10 mouse cellular contexts compared by ENCODE assay signal in the genomic region with DNA sequence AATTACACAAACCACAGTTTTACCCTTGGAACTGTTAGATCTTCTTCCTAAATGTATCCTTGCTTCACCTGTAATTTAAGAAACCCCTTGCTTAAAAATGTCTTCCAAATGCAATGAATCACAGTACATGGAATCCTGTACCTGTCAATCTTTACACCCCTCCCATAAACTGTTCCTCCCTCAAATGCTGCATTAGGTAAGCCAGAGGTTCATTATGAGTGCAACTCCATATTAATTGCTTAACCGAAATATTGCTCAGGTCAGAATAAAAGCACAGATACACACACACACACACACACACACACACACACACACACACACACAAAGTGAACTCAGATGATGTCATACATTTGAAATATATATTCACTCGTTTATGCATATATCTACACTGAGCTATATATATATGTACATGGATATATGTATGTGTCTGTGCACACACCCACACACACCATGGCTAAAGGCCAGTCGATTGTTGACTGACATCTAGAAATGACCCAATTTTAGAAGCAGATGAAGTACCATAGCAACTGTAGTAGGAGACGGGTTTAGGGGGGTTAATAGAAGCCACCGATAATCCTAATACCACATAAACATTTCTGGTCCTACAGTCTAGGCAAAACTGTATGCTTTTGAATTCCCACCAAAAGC. TPM values are rescaled to one million over a fixed set of nuclear protein-coding genes. Genes with fewer than 3 reads are reported as not detected.
A peak's percentile ranks its signal among the peaks of the same experiment; 100 is the strongest.
DNase-seq lines count a peak whose midpoint lies in the region; ATAC-seq lines count a peak whose summit lies in the region.
"Had no signal": no experiment of that assay in that cellular context is flagged by ENCODE, and none has a peak within 500 bp of the region (broad histone marks: within the 10 kb centered on the region; RNA-seq: fewer than 3 reads in every experiment).

No protein-coding gene starts in this region.

- no peak overlapping the region for H3K27ac ChIP-seq in heart, embryonic 14.5 days (replicated peaks in 1 of 2; ENCODE audit: control insufficient read depth in 1 of 2, insufficient read depth in 1 of 2, low read depth in 2 of 2, low read length in 2 of 2)
- H3K27ac ChIP-seq in lung, embryonic 15.5 days = no peak overlapping the region
- no peak overlapping the region for H3K27ac ChIP-seq in forebrain, embryonic 13.5 days
- peak overlapping the region; percentile 89 for H3K27ac ChIP-seq in midbrain, embryonic 15.5 days
- H3K27ac ChIP-seq: liver, embryonic 14.5 days had no signal

- WGBS in heart, embryonic 14.5 days = 80% methylated on average over 5 of the region's 5 CpGs
- 82% methylated on average over 5 of the region's 5 CpGs for WGBS in lung, embryonic 15.5 days
- 86% methylated on average over 5 of the region's 5 CpGs for WGBS in forebrain, embryonic 13.5 days
- WGBS in midbrain, embryonic 15.5 days = 68% methylated on average over 5 of the region's 5 CpGs

- peak overlapping the region in 1 of 2 experiments; percentile 52; a peak in 2 of 4 replicates for H3K4me3 ChIP-seq in heart, embryonic 14.5 days (ENCODE audit: control insufficient read depth in 1 of 2, insufficient read depth in 1 of 2, low read depth in 1 of 2, low read length in 2 of 2)
- no peak overlapping the region for H3K4me3 ChIP-seq in lung, embryonic 15.5 days
- H3K4me3 ChIP-seq in forebrain, embryonic 13.5 days = peak overlapping the region; percentile 55
- H3K4me3 ChIP-seq in midbrain, embryonic 15.5 days = peak overlapping the region; percentile 58

- H3K4me2 ChIP-seq in heart, embryonic 14.5 days (ENCODE audit: low read length) = peak overlapping the region; percentile 88
- H3K4me2 ChIP-seq in lung, embryonic 15.5 days = peak overlapping the region; percentile 84
- H3K4me2 ChIP-seq in forebrain, embryonic 13.5 days = peak overlapping the region; percentile 85
- H3K4me2 ChIP-seq in midbrain, embryonic 15.5 days = peak overlapping the region; percentile 61

- 0 out of 4 replicates have a peak, but pooled peaks cover 0 to 7% of the 10 kb centered on the region in 2 experiments for H3K4me1 ChIP-seq in heart, embryonic 14.5 days (ENCODE audit: control insufficient read depth in 2 of 2, insufficient read depth in 2 of 2, low read length in 2 of 2)
- peaks cover 9% of the 10 kb centered on the region; the same call in 1 of the 2 replicates for H3K4me1 ChIP-seq in lung, embryonic 15.5 days
- peaks cover 5% of the 10 kb centered on the region for H3K4me1 ChIP-seq in forebrain, embryonic 13.5 days
- peaks cover 5% of the 10 kb centered on the region for H3K4me1 ChIP-seq in midbrain, embryonic 15.5 days

- H3K27me3 ChIP-seq in heart, embryonic 14.5 days (ENCODE audit: control insufficient read depth, insufficient read depth, low read length) = no peaks in the 10 kb centered on the region
- peaks cover 8% of the 10 kb centered on the region; the same call in 1 of the 2 replicates for H3K27me3 ChIP-seq in lung, embryonic 15.5 days
- H3K27me3 ChIP-seq in forebrain, embryonic 13.5 days = 0 out of 2 replicates have a peak, but pooled peaks cover 6% of the 10 kb centered on the region
- H3K27me3 ChIP-seq in midbrain, embryonic 15.5 days (replicated peaks) = no peaks in the 10 kb centered on the region

- DNase-seq in heart, postnatal 4 days = no peak
- no peak for DNase-seq in lung, postnatal 14 days
- no peak for DNase-seq in adrenal gland, postnatal 25 days
- no peak for DNase-seq in urinary bladder, adult 2 months (ENCODE audit: low spot score)

- ATAC-seq in heart, embryonic 14.5 days (ENCODE audit: insufficient number of reproducible peaks, insufficient read depth, low FRiP score, low read depth) = no peak
- ATAC-seq in lung, embryonic 15.5 days (ENCODE audit: borderline replicate concordance, extremely low read depth, low FRiP score, low TSS enrichment) = no peak
- ATAC-seq in forebrain, embryonic 13.5 days = 0 out of 2 replicates have a peak, but pooled peaks have one; percentile 14
- ATAC-seq in midbrain, embryonic 15.5 days (replicated peaks) = peak; percentile 59
- ATAC-seq: inflammation-experienced regulatory T-cells, adult 6 months had no signal

- H3K9ac ChIP-seq in heart, embryonic 14.5 days (ENCODE audit: low read length) = no peak overlapping the region
- no peak overlapping the region for H3K9ac ChIP-seq in lung, embryonic 15.5 days
- H3K9ac ChIP-seq in forebrain, embryonic 13.5 days = peak overlapping the region; percentile 71; the same call in 1 of the 2 replicates
- peak overlapping the region; percentile 82 for H3K9ac ChIP-seq in midbrain, embryonic 15.5 days
- H3K9ac ChIP-seq: liver, embryonic 14.5 days had no signal

- no peaks in the 10 kb centered on the region for H3K36me3 ChIP-seq in heart, embryonic 14.5 days (ENCODE audit: control insufficient read depth, insufficient read depth, low read length)
- no peaks in the 10 kb centered on the region for H3K36me3 ChIP-seq in lung, embryonic 15.5 days
- no peaks in the 10 kb centered on the region for H3K36me3 ChIP-seq in forebrain, embryonic 13.5 days (ENCODE audit: poor library complexity, severe bottlenecking)
- H3K36me3 ChIP-seq in midbrain, embryonic 15.5 days (replicated peaks) = no peaks in the 10 kb centered on the region

- H3K9me3 ChIP-seq in heart, embryonic 14.5 days (ENCODE audit: control insufficient read depth, low read length) = no peaks in the 10 kb centered on the region
- H3K9me3 ChIP-seq in lung, embryonic 15.5 days = no peaks in the 10 kb centered on the region
- H3K9me3 ChIP-seq in forebrain, embryonic 13.5 days (replicated peaks) = no peaks in the 10 kb centered on the region
- H3K9me3 ChIP-seq in midbrain, embryonic 15.5 days = no peaks in the 10 kb centered on the region

RNA-seq across cellular contexts. Expression of a gene that starts 1.6 kb away (rescaled TPM):
- 0.51 and 0.88 TPM in 2 replicates for polyA plus RNA-seq in heart, embryonic 14.5 days (2014; fragmentation: Nextera tagmentation; extraction: Ambion mirVana)
- under 1 TPM; 0.52 TPM for total RNA-seq in heart, postnatal 4 days (2021)
- 0.29 and 0.54 TPM in 2 replicates for polyA plus RNA-seq in lung, embryonic 15.5 days (2015; fragmentation: Nextera tagmentation; extraction: Ambion mirVana)
- 4.1 and 6.1 TPM in 2 replicates for polyA plus RNA-seq in forebrain, embryonic 13.5 days (2015; fragmentation: Nextera tagmentation; extraction: Ambion mirVana)
- 28.0 and 29.0 TPM in 2 replicates for polyA plus RNA-seq in midbrain, embryonic 15.5 days (2015; fragmentation: Nextera tagmentation; extraction: Ambion mirVana)
- 1.0 and 1.4 TPM in 2 replicates for total RNA-seq in adrenal gland, postnatal 25 days (2021)
- polyA plus RNA-seq in urinary bladder, adult 2 months (2012; rRNA removed) = 0.09 and 0.12 TPM in 2 replicates
- polyA plus RNA-seq: inflammation-experienced regulatory T-cells, adult 6 months had no signal

Comparison
In these comparisons a context has a peak if more than half of its experiments do, and no peak if none do; other contexts are left out.
1. ATAC-seq: peak in forebrain, embryonic 13.5 days (single experiment) and midbrain, embryonic 15.5 days (single experiment); none in heart, embryonic 14.5 days (single experiment) and lung, embryonic 15.5 days (single experiment).
2. H3K9ac ChIP-seq: peak in forebrain, embryonic 13.5 days (single experiment) and midbrain, embryonic 15.5 days (single experiment); none in heart, embryonic 14.5 days (single experiment) and lung, embryonic 15.5 days (single experiment).
3. Peak in every context shown above with its lines, with median percentiles within 50 percentile points of each other: H3K4me2 ChIP-seq.